Mouse (Mus musculus) kidney, adult 2 months (tissue): ENCODE results near the gene Naa50. TPM values are rescaled to one million over a fixed set of nuclear protein-coding genes. Genes with fewer than 3 reads are reported as not detected.

ENCODE experiments used
- DNase-seq: peaks from one replicate; pipeline ENCODE4 v3.0.0; 2021
- H3K27ac ChIP-seq: fragments of 200-500 bp; 2 replicates; pipeline ENCODE4 v1.5.1; 2012; ENCODE audit warnings: low read depth, low read length, control low read depth, inconsistent platforms; ENCODE audit not compliant: insufficient read depth
- H3K27me3 ChIP-seq: fragments of 200-500 bp; replicated peaks from 2 replicates; pipeline ENCODE4 v1.6.1; 2012; ENCODE audit warnings: mild to moderate bottlenecking, moderate library complexity, low read length, inconsistent platforms; ENCODE audit not compliant: control insufficient read depth, insufficient read depth
- H3K36me3 ChIP-seq: fragments of 200-500 bp; 2 replicates; pipeline ENCODE4 v1.6.1; 2012; ENCODE audit warnings: mild to moderate bottlenecking, moderate library complexity, low read length, inconsistent platforms; ENCODE audit not compliant: control insufficient read depth, insufficient read depth
- H3K4me1 ChIP-seq: fragments of 200-500 bp; 2 replicates; pipeline ENCODE4 v1.6.1; 2011; ENCODE audit warnings: low read length; ENCODE audit not compliant: control insufficient read depth, insufficient read depth
- H3K4me3 ChIP-seq: fragments of 200-500 bp; 2 replicates; pipeline ENCODE4 v1.5.1; 2011; ENCODE audit warnings: mild to moderate bottlenecking, low read depth, low read length, control low read depth; ENCODE audit not compliant: insufficient read depth
- CTCF ChIP-seq: fragments of 200-500 bp; conservative IDR thresholded peaks from 2 replicates; pipeline ENCODE4 v1.5.1; 2011; ENCODE audit warnings: low read depth, mild to moderate bottlenecking, control low read depth, low read length, moderate library complexity, mixed read lengths; ENCODE audit not compliant: insufficient read depth, insufficient read length
- POLR2A ChIP-seq: fragments of 200-500 bp; IDR thresholded peaks from one replicate; pipeline ENCODE4 v1.6.1; 2011; ENCODE audit warnings: low read depth, low read length, control low read depth
- WGBS: fragments of 180-500 bp; shearing (Covaris S2); methylation state at CpG from one replicate; pipeline ENCODE4 v1.1.7; 2018; 5-methylcytosine and 5-hydroxymethylcytosine counted together
- polyA plus RNA-seq: library from polyadenylated mRNA; depleted of rRNA; stranded (reverse); fragments of >200 nt; gene quantifications from 2 replicates; pipeline ENCODE4 v1.2.3, GENCODE M21; 2012; rRNA removed

Gene Naa50
- 8.8 and 9.3 TPM in 2 replicates for polyA plus RNA-seq

DNA sequence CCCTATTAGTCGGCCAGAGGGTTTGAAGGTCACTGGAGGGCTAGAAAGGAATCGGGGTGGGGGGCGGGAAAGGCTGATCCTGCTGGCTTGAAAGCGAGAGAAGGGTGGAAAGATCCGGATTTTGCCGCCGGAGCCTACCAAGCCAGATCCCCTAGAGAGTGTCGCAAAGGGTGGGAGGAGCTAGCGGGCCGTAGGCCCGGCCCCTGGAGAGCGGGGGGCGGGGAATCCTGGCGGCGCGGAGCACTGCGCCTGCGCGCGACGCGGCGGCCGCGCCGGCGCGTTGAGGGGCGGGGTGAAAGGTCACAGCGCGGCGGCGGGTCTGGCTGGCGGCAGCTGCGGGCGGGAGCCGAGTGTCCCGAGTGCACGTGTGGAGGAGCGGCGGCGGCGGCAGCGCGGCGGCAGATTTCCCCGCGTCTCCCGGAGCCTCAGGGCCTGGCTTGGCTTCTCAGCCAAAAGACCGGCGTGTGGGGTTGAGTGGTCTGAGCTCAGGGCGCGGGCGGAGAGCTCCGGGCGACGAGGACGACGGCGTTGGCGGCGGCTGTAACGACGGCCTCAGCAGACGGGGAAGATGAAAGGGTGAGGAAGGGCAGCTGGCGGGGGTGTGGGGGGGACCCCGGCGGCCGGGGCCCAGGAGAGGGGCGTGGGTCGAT lies at the start of gene Naa50, which contains the start of gene Atp6v1a:
TSS of gene Naa50 (plus strand) at position 295 of the 650 bp plus-strand sequence.
TSS of gene Atp6v1a (minus strand) at position 170 of the 650 bp plus-strand sequence.
- under 1% methylated on average over 70 of the region's 71 CpGs for WGBS
- no peaks in the 10 kb centered on the region for H3K27me3 ChIP-seq
- DNase-seq: peak; percentile 96

DNA sequence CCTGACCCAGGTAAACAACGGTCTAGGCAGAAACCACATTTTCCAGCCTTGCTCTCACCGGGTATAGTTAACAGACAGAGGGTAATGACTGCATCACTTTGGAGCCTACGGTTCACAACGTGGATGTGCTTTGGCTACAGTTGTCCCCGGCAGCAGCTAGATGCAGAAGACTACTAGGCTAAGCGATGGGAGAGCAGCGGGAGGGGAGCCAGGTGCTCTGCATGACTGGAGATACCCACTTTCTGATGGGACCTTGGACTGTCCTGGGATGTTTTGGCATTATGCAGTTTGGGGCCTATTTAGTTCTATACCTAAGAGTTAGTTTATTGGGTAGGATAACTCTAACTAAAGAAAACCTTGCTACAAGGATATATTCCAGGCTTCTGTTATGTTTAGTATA lies 40.3 kb upstream of the Naa50 start:
- Histone ChIP-seq H3K4me1 (peaks cover 10% of the 10 kb centered on the region; the same call in 1 of the 2 replicates), H3K4me3 (no peak overlapping the region), H3K27me3 (no peaks in the 10 kb centered on the region), H3K27ac (no peak overlapping the region), H3K36me3 (peaks cover 27% of the 10 kb centered on the region)
- TF ChIP-seq POLR2A: no peak
- no peak for TF ChIP-seq CTCF
- WGBS: 68% methylated on average over 7 of the region's 7 CpGs
- peak; percentile 54 for DNase-seq

More for the DNA sequence above, at the start of gene Naa50, which contains the start of gene Atp6v1a:
- Histone ChIP-seq H3K36me3 (no peaks in the 10 kb centered on the region), H3K27ac (peak within 1 kb of the TSS; percentile 99), H3K4me1 (peaks cover 3% of the 10 kb centered on the region; the same call in 1 of the 2 replicates), H3K4me3 (peak within 1 kb of the TSS; percentile 87)
- no peak for TF ChIP-seq CTCF
- peak; percentile 13 for TF ChIP-seq POLR2A

DNA sequence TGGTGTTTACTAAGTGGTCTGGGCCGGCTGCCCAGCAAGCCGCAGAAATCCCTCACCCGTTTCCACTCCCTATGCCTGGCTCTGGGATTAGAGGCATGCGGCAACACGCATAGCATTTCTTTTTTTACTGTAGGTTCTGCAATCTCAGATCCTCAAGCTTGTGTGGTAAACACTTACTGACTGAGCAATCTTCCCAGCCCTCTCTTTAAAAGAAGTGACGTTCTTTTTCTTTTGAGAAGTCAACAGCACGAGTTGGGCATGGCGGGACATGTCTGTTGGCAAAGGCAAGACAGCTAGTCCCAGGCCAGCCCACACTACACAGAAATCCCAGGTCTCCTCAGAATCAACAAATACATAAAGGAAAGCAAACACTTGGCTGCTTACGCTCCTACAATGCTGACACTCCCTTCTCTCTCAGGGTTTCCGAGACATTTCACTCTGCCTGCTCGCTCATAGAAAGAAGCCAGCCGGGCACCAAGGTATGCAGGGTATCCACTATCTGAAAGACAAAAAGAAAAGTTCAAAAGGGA lies 38.4 kb upstream of the Naa50 start:
- WGBS: 87% methylated on average over 12 of the region's 12 CpGs
- peaks cover 11% of the 10 kb centered on the region; the same call in 1 of the 2 replicates for H3K4me1 ChIP-seq

GRCm38 (mm10) chr16:44102925-44103324 lies 36.7 kb upstream of the Naa50 start:
- no peak overlapping the region for H3K4me3 ChIP-seq
- 96% methylated on average over 2 of the region's 2 CpGs for WGBS
- TF ChIP-seq CTCF (0 out of 2 replicates have a peak, but pooled peaks have one; percentile 4), POLR2A (no peak)
- DNase-seq: no peak
- no peaks in the 10 kb centered on the region for H3K27me3 ChIP-seq
- no peak overlapping the region for H3K27ac ChIP-seq
- peaks cover 11% of the 10 kb centered on the region; the same call in 1 of the 2 replicates for H3K4me1 ChIP-seq
- H3K36me3 ChIP-seq: peaks cover 29% of the 10 kb centered on the region

More for the DNA sequence above, 38.4 kb upstream of the Naa50 start:
- DNase-seq: no peak
- TF ChIP-seq POLR2A (no peak), CTCF (no peak)
- H3K36me3 ChIP-seq: peaks cover 27% of the 10 kb centered on the region
- H3K4me3 ChIP-seq: no peak overlapping the region
- no peak overlapping the region for H3K27ac ChIP-seq
- H3K27me3 ChIP-seq: no peaks in the 10 kb centered on the region

- Histone ChIP-seq H3K4me3 (no peak overlapping the region), H3K36me3 (peaks cover 28% of the 10 kb centered on the region), H3K27me3 (no peaks in the 10 kb centered on the region), H3K27ac (peak overlapping the region; percentile 22; the same call in 1 of the 2 replicates), H3K4me1 (peaks cover 11% of the 10 kb centered on the region; the same call in 1 of the 2 replicates)
- 74% methylated on average over 18 of the region's 18 CpGs for WGBS
- no peak for TF ChIP-seq CTCF
- no peak for DNase-seq
These were observed 35.5 kb upstream of the Naa50 start for GRCm38 (mm10) chr16:44103806-44104766.

DNA sequence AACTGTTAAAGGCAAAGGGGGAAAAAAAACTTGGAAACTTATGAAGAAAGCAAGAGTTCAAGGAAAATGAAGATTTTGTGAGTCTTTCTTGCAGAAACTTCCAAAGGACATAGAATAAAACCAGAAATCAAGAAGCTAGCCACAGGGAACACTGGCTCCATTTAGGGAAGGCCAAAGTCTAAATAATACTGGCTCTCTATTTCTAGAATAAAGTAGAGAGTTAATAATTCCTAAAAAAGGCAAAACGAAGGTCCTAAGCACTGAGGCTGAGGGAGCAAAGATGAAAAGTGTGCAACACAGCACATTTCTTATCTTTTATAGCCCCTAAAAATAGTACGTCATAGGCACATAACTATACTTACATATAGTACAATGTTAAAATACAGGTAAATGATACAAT lies 34.4 kb upstream of the Naa50 start:
- no peak overlapping the region for H3K4me3 ChIP-seq
- peaks cover 11% of the 10 kb centered on the region; the same call in 1 of the 2 replicates for H3K4me1 ChIP-seq
- no peak overlapping the region for H3K27ac ChIP-seq
- WGBS: 53% methylated on average over 2 of the region's 2 CpGs
- no peaks in the 10 kb centered on the region for H3K27me3 ChIP-seq
- peaks cover 31% of the 10 kb centered on the region for H3K36me3 ChIP-seq
- peak; percentile 63 for DNase-seq
- no peak for TF ChIP-seq POLR2A
- no peak for TF ChIP-seq CTCF
